Mouse (Mus musculus) cerebellum, adult 2 months (tissue): ENCODE results near the gene Bcl7c.
"Not testable (repeated sequence)": the region's sequence is repeated elsewhere in the genome, so short reads cannot be mapped to it uniquely, and the experiment has no call there.

Experiments
- CTCF ChIP-seq: fragments of 200-500 bp; IDR thresholded peaks from 2 replicates; pipeline ENCODE4 v1.5.1; 2011; ENCODE audit warnings: low read depth, mild to moderate bottlenecking, control low read depth, low read length, moderate library complexity, borderline replicate concordance; ENCODE audit not compliant: insufficient read depth
- POLR2A ChIP-seq: fragments of 200-500 bp; IDR thresholded peaks from 2 replicates; pipeline ENCODE4 v1.6.1; 2011; ENCODE audit warnings: low read length, control low read depth, borderline replicate concordance; ENCODE audit not compliant: insufficient read depth

GRCm38 (mm10) chr7:127618402-127618801 is 90.3 kb downstream of the Bcl7c start:
- not testable (repeated sequence) for TF ChIP-seq CTCF, POLR2A
